Mouse (Mus musculus) retina, postnatal 7 days (tissue): ENCODE measurements at regions not wholly inside any gene's neighbourhood (a gene's known extent, or its start where the extent isn't known, plus 50 kb on each side); places are given as distances from the start of the nearest gene placed in this dataset.

Source experiments
- DNase-seq: peaks from one replicate; pipeline ENCODE4 v3.0.0-alpha.2; 2012; ENCODE audit warnings: low read depth, low spot score

DNA sequence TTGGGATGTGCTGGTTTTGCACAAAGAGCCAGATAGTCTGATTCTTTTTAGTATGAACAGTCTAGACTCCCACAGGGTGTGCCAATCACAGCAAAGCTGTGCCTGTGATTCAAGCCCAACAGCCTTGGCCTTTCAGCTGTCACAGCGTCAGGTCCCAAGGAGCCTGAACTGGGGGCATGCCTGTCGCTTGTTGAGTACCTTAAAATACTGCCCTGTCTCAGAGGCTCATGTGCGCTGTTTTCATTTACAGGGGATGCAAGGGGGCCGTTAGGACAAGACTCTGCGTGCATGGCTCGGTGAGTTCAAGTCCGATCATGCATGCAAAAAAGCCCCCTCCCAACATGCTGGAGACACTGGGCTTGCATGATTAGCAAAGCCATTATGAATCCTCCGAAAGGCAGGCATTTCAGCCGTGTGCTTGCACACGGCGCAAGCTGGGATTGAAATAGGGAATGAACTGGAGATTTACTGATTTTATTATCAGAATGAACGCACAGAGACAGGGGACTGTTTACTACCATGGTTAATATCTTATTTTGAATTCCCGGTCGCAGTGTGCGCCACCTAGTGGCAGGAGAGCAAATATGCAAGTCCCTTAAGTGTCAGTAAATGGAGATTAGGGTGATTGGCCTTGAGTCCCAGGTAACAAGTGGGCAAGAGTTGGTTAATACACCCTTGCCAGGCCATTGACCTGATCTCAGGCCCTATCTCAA is 332.8 kb upstream of the Camk1g start:
- peak; percentile 56 for DNase-seq

DNA sequence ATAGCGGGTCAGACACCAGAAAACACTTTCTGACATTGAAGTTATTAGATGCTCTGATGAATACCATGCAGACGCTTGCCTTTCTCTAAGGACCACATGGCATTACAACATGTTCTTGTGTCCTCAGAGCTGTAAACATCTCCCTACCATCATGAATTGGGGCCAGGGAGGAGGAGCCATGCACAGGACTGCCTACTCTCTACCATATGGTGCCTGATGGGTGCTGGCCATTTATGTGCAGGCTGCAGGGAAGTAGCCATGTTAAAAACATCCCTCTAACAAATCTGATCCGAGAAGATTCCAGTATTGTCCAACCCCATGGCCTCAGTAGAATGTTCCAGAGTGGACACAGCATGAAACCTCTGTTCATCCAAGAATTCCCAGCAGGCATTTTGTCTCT is 330.1 kb upstream of the Camk1g start:
- no peak for DNase-seq

DNA sequence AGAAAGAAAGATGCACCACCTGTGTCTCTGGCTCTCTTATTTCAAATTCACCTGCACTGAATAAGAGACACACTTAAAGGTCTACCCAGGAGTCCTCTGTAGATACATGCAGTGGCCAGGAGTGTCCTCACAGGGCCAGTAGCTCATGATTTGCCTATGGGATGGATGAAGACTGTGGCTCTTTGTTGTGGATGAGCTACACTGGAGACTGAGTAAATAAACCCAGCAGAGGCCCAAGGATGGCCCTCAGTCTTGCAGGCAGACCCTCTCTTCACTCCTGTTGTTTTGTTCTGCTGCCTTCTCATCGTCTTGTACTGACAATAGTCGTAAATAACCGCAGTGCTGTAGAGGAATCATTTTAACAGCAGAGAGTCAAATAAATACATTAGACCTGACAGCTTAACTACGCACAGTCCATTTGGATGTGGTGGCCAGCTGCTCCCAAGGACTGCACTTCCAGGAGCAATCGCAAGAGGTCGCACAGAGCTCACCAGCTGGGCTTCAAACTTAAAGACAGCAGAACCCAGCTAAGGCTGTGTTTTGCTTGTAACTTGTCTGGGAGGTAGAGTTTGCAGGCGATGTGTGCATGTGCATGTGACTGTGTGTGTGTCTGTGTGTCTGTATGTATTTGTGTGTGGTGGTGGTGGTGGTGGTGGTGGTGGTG is 328.6 kb upstream of the Camk1g start:
- DNase-seq = peak; percentile 68

DNA sequence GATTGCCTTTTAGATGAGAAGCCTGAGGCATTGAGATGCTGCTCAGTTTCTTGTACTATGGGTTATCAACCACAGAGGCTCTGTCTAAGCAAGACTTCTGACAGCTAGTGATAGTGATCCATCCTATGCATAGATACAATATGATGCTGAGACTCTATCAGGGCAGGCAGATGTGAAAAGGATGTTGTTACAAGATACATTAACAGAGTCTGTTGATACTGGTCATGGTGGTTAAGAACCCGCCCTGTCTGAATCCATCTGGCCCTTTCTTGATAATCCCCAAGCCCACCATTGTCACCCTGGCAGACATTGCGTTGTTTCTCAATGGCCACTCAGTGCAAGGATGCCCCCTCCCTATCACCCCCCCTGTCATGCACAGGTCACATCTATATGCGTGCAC is 327.8 kb upstream of the Camk1g start:
- DNase-seq = no peak

DNA sequence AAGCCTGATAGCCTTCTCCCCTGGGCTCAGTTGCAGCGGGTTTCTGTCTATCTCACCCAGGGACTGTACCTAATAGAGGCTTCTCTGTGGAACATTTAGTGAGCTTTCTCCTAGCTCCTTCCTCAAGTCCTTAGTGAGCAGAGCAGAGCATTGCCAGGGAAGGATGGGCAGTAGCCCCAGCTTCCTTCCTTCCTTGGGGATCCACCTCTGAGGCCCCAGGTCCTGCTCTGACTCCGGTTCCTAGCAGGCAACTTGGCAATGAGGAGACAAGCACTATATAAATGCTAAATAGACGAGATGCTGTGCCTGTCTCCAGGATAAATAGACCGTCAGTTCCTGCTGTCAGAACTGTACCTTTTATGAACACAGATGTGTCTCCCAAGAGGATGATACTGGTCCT is 326.9 kb upstream of the Camk1g start:
- no peak for DNase-seq

DNA sequence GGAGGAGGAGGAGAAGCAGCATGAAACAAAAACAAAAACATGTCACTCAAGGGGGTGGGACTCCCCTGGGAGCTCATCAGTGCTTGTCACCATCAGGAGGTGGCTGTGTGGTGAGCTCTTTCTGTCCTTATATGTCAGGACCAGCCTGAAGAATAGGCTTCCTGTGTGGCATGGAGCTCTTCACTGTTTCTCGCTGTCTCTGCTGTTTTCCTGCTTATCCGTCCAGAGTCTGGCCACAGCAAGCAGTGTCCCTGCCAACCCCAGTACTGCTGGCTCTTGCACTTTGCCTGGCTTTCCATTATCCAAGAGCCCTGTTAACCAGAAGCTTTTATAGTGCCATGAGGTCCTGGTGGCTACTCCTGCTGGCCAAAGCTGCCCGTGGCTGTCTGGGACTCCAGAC is 322.9 kb upstream of the Camk1g start:
- DNase-seq = no peak

DNA sequence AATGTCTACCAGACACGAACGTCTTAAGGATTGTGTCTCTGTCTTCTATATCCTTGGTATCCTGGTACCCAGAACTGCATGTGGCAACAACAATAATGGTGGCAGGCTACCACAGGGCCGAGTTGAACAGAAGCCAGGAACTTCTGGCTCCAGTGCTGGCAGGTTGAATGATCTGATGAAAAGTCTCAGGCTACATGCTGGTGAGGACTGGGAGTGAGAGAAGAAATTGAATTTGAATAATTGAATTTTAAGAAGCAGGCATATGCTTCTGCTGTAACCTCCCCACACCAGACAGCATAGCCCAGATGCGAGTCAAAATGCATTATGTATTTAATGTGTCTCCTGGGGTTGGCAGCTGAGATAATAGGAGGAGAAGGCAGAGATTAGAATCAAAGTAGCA is 319.5 kb upstream of the Camk1g start:
- DNase-seq = no peak

DNA sequence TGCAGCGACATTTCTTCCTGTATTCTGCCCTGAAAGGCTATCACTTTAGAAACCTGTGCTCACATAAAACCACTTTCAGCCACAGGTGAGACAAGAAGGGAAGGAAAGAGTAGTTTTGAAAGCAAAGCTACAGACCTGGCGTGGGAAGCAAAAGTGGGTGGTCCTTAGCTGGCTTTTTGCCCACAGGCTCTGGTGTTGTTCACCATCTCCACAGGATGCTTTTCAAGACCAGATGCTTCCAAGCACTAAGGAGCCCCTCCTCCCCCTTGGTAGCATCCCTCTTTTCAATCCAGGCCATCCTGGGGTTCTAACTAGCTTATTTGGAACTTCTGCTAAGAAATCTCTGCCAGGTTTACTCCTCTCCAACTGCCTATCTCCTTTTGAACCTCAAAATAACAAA is 312.8 kb upstream of the Camk1g start:
- DNase-seq = no peak

DNA sequence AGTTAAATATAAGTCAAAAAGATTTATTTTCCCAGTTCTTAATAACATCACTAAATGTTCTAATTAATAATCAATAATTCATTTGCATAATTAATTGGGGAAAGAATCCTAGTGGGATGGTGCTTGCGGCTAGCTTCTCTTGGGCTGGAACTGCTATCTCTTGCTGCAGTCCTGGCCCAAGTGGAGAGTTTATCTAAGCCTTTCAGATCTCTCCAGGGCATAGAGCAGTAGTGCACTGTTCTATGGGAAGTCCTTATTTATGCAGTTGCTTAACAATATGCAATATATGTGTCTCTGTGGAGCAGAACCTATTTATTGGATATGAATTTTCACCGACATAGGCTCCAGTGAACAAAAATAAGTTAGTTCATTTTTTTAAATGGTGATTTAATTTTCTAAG is 308.4 kb upstream of the Camk1g start:
- no peak for DNase-seq

DNA sequence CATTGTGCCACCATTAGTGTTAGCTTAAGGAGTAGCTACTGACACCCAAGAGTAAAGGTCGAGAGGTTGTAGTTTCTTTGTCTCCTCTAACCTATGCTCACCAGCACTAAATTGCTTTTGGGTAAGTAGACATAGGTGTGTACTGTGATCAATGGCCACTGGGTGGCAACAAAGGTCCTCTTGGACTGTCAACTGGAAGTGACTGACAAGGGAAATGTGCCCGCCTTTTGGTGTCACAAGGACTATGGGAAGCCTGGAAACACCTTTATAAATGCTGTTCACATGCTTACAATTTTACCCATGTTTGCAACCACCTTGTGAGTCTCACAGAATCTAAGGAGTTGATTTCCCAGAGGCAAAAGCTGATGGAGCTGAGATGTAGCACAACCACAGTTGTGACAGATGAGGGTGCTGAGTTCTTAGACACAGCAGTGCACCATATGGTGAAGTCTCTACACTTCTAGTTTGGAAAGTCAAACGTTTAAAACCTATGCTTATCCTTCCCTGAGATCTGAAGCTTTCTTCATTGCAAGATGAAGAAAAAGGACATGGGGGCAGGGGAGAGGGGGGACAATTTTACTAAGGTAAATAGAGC is 303.2 kb upstream of the Camk1g start:
- no peak for DNase-seq

DNA sequence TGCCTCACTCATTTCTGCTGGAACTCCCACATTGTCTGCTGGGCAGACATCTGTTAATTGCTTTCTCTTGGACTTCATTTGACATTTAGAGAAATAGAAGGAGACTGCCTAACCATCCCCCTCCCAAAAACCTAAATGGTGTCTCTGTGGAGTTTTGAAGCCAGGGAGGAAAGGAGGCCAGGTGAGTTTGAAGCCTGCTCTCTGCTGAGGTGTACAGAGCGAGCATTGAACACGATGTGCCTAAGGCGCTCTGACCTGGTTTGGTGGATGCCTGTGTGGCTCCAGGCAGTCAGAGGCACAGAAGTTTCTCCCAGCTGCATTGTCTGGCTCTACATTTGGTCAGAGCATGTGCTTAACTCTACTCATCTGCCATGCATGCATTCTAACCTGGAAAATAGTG is 302.6 kb upstream of the Camk1g start:
- DNase-seq = no peak

DNA sequence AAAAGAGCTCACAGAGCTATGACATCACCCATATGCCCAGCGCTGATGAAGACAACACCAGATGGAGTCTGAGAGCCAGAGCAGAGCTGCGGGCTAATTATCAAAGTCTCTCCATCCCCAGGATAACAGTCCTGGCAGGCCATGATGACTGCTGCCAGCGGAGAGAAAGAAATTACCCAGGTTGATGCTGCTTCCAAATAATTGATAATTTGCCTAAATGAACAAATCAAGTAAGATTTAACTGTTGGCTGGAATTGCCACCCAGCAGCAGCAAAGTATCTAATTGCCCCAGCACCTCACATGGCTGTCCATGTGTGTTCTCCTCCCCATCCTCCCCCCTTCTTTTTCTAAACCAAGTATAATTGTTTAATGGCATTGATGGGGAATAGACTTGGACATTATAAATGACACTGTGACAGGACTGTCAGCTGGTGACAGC is 301.7 kb upstream of the Camk1g start:
- DNase-seq = no peak

DNA sequence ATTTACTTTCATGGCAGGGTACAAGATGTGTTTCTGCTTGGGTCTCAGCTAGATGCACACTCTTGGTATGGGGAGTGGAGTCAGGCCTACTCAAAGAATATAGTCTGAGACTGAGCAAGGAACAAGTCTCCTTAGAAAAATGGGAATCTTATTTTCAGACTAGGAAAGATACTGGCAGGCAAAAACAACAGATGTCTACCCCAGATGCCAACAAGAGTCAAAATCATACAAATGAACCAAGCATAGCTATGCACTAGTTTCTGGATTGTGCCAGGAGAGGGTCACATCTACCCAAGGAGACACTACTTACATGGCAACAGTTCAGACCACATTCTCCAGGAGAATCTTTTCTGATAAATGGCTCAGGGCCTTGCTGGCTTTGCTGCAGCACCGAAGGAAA is 300.9 kb upstream of the Camk1g start:
- DNase-seq = no peak

DNA sequence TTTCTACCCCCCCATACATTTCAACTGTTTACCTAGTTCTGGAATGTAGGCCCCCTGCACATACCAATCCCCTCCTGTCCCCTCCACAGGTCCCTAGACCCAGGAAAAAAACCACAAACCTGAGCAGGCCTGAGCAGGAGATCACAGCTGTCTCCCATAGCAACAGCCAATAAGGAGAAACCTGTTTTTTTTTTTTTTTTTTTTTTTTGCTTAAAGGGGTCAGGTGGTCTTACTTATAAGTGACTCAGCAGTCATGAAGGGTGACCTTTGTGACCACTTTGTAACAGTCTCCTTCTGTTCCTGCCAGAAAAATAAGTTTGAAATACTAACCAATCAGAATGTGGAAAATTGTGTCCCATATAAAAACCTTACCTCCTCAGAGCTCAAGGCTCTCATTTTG is 299.9 kb upstream of the Camk1g start:
- DNase-seq = no peak

DNA sequence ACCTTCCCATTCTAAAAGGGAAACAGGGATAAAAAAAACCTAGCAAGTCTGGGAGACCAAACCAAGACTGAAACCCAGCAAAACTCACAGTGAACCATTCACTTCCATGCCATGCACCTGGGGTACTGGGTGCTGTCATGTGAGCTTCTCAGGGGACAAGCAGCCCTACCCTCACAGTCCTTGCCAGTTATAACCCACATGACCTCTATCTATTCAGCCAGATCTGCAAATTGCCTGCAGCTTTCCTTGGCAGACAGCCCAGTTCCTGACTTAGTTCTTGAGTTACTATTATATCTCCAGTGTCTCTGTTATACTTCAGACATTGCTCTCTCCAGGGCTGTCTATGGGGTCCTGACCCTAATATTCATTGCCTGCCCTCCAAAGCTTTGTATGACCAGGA is 298.7 kb upstream of the Camk1g start:
- DNase-seq = no peak

DNA sequence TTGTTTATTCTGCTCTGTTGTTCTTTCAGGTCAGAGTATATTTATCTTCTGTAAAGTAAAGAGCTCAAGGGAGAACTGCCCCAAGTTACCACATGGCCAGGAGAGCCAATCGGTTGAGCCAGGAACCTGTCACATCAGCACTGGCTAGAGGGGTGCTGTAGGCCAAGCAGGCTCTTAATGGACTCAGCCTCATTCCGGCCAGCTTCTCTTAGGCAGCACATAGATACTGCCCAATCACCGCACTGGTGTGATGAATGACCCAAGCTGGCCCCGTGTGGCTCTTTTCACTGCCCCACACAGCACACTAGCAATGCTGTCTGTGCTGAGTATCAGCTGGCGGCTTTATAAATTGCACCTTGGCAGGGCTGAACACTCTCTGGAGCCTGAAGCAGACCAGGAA is 295.8 kb upstream of the Camk1g start:
- DNase-seq = no peak

DNA sequence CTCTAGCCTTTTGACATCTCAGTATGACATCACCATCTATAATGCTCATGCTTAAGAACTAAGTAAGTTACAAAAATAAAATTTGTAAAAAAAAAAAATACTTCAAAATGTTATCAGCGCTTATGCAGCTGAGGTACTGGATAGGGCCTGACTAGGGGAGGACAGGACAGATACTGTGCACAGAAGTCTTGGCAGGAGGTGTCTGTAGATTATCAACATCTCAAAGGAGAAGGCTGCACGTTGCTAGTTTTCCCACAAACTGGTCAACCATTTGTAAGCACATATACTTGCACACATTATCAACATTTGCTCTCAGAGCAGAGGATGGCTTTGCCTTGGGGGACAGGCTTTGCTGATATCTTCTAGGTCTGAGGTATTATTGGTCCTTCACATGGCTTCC is 294.5 kb upstream of the Camk1g start:
- no peak for DNase-seq

DNA sequence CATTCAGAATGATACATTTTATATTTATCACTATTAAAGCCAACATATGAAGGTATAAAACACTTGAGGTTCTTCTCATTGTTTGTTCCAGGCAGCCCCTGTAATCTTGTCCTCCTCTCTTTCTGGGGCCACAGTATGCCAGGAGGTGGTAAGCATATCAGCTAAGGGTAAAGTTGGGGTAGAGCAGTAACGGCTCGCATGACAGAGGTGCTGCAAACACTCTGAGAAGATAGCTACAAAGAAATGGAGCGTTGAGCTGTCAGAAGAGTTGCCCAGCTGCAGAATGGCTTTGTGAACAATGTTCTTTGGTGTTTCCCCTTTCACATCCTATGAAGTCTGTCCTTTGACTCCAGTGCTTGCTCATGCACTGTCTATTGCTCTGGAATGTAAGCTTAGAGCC is 293.5 kb upstream of the Camk1g start:
- DNase-seq = no peak

DNA sequence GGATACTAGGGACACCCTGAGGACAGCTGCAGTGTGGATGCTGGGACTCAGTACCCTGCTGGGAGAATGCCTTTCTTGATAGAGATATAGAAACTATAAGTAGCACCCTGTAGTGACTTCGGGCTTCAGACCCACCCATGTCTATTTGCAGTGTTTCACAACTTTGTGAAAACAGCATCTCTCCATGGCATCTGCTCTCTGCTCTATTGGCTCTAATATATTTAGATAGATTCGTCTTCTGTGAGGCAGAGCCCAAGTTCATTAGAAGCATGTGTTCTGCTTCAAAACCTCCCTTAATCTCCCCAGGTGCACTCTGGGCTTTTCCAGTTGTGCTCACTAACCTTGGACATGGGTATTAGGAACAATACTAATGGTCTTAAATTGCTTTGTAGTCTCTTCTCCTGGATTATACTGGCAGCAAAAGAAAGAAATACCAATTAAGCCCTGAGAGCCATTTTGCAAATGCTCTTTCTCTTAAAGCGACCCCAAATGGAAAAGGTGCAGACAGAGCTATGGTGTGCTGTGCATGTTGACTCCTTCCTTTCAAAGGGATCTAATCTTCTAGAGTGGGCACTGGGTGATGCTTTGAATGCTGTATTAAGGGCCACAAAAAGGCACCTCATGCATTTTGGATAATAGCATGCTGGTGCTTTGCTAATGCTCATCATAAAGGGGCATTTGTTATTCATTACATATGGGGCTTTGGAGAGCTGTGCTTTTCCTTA is 292.2 kb upstream of the Camk1g start:
- no peak for DNase-seq

DNA sequence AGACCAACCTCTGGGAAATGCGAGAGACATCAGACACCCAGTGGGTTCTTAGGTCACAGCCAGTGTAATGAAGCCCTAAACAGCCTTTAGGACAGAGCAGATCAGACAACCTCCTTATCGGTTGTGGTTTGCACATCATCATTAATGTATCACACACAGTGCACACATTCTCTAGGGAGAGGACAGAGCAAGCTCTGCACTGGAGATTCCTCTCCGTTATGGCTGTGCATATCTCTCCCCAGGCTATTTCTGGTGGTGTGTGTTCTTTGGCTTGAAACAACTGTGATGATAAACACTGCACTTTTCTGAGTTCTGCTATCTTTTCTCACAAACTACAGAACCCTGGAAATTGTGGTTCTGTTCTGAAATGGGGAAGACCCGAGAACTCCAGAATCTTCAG is 291.3 kb upstream of the Camk1g start:
- no peak for DNase-seq

DNA sequence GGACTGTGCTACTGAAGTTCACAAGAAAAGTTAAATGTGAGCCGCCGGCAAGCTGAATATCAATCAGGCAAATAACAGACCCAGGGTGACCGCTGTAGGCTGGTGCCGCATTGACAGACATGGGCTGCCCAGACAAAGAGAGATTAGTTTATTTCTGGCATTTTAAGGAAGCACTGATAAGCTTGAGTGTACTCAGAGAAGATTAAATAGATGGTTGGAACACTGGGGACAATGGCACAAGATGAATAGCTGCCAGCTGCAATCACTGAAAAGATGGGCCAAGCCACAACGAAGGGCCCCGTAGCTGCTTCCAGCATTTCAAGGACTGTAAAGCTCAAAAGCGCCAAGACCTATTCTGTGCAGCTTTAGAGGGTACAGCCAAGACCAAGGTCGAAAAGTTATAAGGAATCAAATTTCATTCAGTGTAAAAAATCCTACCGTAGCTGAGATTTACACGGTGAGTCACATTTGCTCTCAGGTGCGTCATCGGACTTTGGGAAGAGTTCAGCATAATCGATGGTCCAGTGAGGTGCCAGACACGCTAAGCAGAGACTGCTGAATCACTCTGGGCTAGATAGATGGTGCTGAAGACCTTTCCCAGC is 285.1 kb upstream of the Camk1g start:
- DNase-seq = no peak

DNA sequence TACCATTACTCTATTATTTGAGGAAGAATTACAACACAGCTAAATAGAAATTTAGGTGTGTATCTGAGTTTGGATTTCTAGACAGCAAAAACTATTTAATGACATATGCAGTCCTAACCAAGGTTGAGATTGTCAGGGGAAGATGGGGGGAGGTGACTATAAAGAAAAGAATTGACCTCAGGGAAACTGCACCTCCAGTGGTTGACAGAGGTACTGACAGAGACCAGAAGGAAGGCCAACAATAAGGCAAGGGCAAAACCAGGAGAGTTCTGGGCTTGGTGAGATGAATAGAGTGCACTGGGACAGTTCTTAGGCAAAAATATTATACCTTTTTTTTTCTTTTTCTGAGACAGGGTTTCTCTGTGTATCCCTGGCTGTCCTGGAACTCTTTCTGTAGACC is 280.2 kb upstream of the Camk1g start:
- DNase-seq = no peak
